Mouse (Mus musculus) cerebellum, adult 2 months (tissue): ENCODE results near the gene Vps52.

Experiments
- CTCF ChIP-seq: fragments of 200-500 bp; IDR thresholded peaks from 2 replicates; pipeline ENCODE4 v1.5.1; 2011; ENCODE audit warnings: low read depth, mild to moderate bottlenecking, control low read depth, low read length, moderate library complexity, borderline replicate concordance; ENCODE audit not compliant: insufficient read depth
- POLR2A ChIP-seq: fragments of 200-500 bp; IDR thresholded peaks from 2 replicates; pipeline ENCODE4 v1.6.1; 2011; ENCODE audit warnings: low read length, control low read depth, borderline replicate concordance; ENCODE audit not compliant: insufficient read depth

- TF ChIP-seq POLR2A, result no peak
- no peak for TF ChIP-seq CTCF
These were observed 44.4 kb upstream of the Vps52 start for GRCm38 (mm10) chr17:33911052-33911812.
